Mouse (Mus musculus) A20 (cell line): ENCODE measurements at regions not wholly inside any gene's neighbourhood (a gene's known extent, or its start where the extent isn't known, plus 50 kb on each side); places are given as distances from the start of the nearest gene placed in this dataset.
"Not testable (repeated sequence)": the region's sequence is repeated elsewhere in the genome, so short reads cannot be mapped to it uniquely, and the experiment has no call there.

ENCODE experiments used
- DNase-seq: peaks from one replicate; pipeline ENCODE4 v3.0.0-alpha.2; 2011; ENCODE audit warnings: low read depth, low spot score

DNA sequence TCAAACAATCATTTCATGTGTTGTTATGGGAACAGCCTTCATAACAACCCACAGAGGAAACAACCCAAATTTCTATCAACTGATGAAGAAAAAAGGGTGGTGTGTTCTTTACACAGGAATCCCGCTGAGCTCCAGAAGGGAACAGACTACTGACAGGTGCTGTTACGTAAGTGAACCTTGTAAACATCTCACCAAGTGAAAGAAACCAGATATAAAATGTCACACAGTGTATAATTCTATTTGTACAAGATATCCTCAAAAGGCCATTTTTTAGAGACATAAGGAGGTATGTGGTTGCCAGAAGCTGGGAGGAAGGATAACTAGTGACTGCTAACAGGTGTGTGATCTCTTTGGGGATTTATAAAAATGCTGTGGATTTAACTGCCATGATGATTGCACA, 119.9 kb downstream of the Plod2 start:
- DNase-seq, result no peak

DNA sequence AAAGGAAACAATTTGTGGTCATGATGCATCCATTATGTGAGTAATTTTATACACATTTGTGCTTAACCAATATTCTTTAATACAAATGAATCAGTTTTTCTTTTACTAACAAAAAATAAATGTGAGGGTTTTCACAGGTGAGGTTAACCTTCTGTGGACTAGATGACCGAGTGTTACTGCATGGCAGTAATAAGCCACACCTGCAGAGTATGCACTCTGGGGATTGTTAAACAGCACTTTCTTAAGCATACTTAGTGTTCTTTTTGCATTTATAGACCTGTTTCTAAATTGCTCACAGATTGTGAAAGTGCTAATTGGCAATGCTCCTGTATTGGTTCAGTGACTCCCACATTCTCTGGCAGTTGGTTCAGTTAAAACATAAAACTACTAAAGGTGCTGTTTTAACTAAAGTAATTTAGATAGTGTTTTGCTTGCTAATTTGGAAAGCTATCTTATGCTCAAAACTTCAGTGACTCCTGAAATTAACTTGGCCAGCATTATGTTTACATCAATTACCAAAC, 125.4 kb downstream of the Plod2 start:
- no peak for DNase-seq

DNA sequence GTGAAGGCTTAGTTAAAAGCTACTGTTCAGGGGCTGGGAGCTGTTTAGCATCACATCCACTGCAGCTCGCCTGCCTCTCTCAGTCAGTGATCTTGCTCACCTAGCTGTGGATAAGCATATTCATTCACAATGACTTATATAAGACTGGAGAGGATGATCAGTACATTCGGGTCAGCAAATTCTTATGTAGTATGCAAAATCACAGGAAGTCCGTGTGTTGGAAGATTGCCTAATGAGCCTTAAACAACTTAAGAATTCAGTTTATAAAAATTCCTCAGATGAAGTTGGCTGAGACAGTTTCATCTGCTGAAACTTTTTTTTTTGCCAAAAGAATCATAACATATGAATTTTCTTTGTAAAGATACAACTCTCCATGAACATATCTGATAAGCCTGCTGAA, 129.9 kb downstream of the Plod2 start:
- no peak for DNase-seq

DNA sequence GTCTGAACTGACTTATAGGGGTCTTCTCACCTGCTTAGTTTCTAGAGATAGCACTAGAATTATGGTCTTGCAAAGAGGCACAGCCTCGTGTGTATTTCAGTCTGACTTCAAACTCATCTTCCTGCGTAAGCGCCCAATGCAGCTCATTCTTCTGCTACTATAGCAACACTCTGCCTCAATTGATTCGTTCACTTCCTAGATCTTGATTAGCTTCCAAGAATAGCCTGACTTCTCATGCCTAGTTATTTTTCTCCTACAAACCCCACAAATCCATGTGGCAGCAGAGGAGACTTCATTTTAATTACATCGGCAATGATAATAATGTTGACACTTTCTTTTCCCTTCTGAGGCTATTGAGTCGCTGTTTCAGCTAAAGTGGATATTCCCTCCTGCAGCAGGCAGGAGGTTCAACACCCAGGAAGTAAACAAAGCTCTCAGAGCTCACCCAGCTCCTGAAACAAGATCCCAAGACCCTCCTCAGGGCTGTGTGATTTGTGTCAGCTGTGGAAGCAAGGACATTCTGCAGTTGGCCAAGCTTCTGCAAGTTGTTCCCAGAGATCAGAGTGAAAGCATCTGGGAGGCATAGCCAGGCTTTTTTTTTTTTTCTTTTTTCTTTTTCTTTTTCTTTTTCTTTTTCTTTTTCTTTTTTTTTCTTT, 152.5 kb downstream of the Plod2 start:
- no peak for DNase-seq

DNA sequence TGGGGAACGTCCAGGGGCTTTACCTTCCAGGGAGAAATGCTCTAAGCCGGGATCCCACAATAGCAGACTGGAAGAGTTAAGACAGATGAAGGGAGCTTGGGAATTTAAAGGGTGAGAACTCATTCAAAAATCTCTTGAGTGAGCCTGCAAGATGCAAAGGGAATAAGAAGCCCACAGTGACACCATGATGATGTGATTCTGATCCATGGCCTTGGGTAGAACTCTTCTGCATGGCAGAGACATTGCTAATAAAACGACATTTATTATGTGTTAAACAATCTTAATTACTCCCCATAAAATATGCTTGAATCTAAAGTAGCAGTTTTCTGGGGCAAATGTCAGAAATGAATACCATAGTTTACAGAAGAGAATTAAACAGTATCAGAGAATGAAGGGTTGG, 155.9 kb downstream of the Plod2 start:
- DNase-seq, result no peak

DNA sequence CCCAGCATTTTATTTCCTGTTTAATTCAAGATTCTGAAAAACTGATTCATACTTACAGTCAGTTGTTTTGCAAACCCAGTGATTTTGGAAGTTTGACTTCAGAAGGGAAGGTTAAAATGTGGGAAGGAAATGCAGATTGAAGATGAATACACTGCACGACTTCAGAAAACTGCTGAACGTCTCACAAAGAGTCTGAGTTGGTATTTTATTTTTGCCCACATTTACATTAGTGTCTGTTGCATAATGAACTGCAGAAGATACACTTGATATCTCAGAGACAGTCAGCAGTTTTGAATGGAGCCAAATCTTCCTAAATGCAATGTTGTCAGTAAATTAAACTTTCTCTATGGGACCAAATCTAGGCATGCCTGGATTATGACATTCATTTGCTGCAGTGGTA, 162.7 kb downstream of the Plod2 start:
- DNase-seq, result no peak

DNA sequence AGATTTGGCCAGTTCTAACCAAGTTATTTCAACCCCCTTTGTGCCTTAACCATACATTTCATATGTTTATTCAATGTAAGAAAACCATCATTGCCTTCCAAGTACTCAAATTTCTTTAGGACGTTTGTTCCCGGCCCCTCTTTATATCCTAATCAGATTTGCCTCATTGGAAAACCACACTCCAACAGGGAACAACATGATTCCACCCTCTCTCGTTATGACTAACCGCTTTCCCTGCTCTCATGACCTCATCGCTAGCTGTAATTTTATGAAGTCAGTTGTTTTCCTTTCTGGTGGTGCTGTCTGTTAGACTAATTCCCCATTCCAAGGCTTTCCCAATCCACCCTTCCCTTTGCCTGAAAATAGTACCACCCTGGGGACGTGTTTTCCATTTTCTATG, 165.0 kb downstream of the Plod2 start:
- no peak for DNase-seq

DNA sequence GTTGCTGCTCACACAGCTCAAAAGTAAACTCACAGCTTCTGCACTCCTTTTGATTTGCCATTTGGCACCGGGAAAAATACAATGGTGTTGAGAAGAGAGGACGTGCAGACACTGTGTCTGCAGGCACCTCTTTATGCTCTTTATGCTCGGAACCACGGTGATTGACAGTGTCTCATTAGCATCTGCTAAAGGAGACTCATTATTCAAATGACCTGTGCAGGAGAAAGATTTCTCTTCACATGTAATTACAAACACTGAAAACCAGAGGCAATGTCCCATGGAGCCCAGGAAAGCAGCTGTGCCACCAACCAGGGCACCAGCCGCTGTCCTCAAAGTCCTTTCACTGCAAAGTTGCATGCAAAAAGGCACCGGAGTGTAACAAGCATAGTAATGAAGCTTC, 175.2 kb downstream of the Plod2 start:
- DNase-seq, result no peak

DNA sequence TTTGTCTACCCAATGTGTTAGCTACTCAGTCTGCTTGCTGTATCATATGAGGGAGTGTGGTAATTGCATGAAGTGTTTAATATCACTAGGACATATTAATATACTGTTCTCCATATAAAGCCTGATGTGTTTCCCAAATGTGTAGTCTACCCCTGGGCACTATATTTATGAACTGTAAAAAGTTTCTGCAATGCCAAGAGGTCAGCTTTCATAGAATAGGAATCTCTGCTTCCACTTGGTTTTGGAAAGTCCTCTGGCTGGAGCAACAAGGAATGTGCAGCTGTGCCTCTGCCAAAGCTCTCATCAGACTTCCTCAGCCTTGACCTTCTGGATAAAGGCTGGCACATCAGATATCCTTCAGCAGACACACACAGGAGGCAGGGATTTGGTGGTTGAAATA, 176.3 kb downstream of the Plod2 start:
- DNase-seq, result no peak

DNA sequence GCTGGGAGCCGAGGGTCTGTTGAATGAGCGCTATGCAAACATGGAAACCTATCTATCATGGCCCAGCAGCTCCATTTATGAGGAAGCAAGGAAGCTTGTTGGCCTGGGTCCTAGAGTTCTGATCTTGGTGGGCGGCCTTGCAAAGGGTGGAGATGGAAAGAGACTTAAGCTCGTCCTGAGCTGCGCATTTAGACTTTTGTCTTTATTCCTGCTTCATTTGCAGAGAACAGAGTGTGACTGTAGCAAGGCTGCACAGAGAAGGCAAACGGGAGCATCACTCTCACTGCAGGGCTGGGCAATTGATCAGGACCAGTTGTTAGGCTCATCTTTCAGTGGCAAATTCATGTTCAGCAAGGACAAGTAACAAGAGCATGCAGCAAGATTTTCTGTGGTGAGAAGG, 177.2 kb downstream of the Plod2 start:
- no peak for DNase-seq

DNA sequence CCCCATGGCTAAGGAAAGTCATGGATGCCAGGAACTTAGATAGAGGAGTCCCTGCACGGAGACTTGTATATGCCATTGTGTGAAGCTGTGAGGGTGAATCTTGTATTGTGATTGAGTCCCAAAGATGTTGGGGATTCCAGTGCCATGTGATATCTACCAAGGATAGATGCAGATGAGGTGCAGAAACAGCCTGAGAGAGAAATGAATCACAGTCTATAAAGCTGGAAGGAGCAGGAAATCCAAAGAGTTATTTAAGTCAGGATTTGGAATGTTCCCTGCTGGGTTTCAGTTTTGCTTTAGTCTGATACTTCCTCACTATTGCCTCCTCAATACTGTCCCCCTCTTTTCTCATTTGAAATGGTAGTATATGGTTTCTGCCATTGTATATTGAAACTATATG, 186.8 kb downstream of the Plod2 start:
- DNase-seq, result no peak

DNA sequence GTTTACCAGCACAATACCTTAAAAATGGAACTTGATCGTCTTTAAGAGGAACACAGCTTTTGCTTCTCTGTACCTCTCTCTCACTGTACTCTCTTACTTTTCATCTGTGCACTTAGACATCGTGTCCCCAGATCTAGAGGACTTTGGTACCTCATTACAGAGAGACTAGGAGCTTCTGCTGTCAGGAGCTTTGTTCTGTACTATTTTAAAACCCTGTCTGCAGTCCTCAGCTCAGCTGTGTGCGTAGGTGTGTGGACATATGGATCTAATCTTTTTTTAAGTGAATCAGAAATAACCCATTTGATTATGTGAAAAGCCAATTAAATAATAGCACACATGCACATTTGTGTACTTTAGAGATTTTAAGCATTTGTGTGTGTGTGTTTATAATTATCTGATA, 189.4 kb downstream of the Plod2 start:
- DNase-seq, result no peak

DNA sequence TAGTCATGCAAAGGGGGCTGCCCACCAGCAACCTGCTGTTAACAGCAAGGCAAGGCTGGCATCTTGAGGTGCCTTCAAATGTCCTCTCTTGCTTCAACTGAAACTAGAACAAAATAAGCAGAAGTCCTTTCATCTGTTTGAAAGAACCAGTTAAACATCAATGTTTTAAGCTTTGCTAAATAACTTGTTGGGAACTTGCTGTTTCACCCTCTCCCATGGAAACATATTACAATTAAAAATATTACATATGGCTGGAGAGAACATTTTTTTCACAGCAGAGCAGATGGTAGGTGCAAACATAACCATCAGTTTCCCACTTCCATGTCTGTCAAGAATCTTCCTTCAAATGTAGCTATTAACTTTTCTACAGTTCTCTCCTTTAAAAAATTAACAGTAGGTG, 225.5 kb downstream of the Plod2 start:
- DNase-seq, result no peak

DNA sequence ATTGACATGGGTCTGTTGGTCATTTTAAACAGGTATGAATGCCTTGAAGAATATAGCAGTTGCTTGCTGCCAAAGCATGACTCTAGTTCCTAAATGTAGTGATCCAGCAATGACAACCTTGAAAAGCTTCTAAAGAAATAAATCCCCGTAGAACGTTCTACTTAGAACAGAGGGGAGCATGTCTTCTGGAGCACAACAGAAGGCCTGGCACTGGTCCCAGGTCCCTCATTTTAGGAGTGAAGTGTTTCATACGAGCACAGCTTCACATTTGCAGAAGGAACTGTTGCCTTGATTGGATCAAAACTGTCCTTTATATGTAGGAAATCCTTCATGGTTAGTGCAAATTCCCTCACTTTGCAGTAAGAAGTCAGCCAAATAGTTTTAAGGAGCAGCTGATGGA, 226.4 kb downstream of the Plod2 start:
- no peak for DNase-seq

DNA sequence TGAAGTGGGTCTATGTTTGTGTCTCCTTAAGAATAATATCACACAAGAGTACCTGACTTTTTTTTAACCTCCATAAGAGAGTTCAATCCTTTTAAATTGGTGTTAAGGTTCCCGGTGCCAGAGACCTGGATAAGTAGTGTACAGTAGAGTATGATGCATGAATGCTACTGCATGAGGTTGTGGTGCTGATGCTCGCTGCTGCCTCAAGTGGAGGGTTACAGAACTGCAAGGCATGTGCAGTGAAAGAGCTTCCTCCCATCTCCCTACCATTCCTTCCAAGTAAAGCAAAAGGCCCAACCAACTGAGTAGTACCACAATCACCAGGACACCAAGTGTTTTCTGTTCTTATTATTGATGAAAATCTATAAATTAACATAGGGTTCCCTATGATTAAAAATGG, 227.5 kb downstream of the Plod2 start:
- peak; percentile 5 for DNase-seq

DNA sequence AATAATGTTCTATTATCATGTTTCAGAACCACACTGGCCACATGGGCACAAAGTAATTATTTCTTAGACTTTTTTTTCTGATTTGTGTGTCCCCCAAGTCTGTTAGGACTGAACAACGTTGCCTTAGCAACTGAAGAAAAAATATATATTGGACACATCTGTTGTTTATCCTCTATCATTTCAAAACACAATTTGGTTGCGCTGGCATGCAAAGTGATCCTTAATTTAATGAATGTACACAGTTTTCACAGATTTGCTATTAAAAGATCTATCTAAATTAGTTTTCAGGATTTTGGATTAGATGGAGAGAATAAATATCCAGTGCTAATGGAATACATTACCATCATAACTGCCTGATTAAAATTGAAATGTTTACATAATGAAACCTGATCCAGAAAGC, 229.0 kb downstream of the Plod2 start:
- DNase-seq, result no peak

DNA sequence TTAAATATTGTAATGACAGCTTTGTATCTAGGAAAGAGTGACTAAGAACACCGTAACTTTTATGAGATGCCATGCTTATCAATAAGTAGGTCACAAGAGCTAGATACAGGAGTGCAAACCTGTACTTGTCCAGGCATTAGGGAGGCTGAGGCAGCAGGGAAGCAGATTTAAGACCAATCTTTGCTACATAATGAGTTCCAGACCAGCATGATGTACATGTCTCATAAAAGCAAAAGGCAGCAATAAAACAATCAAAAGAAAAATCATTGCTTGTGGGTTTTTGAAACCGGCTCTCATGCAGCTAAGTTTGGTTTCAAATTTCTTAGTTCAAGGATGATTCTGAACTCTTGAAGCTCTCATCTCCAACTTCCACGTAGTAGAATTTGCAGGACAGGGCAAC, 229.7 kb downstream of the Plod2 start:
- DNase-seq, result no peak

DNA sequence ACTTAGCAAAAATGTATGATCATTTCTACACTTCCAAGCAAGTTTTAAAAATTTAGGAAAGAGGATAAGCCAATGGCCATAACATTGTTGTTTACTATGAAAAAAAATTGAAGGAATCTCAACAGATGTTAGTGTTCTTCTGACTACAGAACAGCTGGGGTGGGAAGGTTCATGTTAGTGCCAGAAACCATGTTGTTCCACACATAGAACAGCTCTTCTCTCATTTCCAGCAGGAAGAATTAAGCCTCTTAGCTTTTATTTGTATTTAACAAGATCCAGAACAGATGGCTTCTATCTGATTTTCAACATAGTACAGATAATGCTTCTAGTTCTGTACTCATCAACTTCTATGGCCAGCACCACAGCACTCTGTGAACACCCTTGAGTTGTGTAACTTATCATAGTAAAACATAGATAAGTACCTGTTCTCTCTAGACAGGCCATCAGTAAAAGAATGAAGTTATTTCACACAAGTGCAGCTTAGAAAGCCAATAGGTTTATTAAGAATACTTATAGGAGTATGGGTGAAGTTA, 241.0 kb downstream of the Plod2 start:
- DNase-seq, result no peak

DNA sequence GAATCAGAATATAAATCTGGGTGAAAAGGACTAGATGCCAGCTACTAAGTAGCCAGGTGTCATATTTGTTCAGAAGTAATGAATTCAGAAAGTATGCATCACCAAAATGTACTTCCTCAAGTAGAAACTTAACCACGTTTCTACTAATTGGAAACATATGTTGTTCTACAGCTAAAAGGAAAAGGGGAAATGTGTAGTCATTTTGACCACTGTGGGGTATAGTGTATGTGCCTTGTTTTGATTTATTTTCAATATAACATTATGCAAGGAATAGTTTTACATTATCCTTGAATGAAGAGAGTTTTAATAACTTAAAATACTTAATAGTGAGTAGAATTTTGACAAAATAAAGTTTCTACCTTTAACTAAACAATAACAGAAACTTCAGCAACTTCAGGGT, 257.7 kb downstream of the Plod2 start:
- DNase-seq, result no peak

DNA sequence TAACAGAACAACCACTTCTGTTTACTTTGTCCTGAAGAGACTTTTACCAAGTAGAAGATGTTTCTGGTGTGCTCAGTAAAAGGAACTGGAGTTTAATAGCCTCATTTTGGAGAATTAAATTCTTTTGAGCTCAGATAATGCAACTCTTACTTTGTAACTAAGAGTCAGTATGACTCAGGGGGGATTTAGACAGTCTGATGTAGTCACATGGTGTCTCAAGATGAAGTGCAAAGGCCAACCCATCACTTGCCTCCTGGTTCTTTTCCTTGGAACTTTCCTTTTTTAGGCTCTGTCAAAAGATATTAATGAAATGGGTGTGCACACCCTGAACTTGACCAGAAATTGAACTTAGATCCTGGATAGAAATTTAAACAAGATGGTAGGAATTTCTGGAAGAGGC, 267.4 kb downstream of the Plod2 start:
- no peak for DNase-seq

DNA sequence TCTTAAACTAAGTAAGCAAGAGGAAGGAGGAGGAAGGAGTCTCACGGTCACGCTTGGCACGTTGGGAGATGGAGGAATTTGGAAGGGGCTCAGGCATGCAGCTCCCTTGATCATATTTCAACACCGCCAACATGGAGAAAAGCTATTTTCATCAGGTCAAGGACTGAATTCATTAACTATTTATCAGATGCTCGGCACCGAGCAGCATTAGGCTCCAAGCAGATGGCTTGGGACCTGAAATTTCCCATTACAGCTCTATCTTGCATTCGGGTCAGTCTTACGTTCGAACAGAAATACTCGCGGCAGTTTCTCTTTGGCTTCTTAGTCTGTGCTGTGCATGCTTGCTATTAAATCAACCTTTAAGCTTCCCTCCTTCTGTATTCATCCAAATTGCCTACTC, 278.7 kb downstream of the Plod2 start:
- no peak for DNase-seq

DNA sequence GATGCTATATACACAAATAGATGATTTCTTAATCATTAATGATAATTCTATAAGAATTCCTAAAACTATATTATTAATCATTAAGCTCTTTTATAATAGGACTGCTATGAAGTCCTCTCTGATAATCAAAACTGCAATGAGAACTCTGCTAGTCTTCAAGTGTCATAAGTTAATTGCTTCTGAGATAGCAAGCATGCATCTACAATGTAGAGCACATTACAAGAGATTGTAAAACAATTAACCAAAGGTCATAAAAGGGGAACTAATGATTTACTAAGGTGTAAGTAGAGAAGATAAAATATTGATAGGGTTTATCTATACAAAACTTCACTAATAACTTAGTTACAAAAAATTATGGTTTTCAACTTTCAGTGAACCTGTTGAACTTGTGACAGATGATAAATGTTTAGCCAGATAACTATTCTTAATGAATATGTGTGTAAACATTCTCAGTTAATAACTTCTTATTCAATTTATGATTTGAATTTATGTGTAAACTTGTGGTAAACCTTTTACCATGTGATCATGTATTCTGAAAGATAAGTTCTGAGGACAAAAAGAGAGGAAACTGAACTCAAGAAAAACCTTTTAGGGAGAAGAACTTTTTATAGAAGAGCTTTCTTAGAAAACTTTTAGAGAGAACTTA, 284.8 kb downstream of the Plod2 start:
- no peak for DNase-seq

DNA sequence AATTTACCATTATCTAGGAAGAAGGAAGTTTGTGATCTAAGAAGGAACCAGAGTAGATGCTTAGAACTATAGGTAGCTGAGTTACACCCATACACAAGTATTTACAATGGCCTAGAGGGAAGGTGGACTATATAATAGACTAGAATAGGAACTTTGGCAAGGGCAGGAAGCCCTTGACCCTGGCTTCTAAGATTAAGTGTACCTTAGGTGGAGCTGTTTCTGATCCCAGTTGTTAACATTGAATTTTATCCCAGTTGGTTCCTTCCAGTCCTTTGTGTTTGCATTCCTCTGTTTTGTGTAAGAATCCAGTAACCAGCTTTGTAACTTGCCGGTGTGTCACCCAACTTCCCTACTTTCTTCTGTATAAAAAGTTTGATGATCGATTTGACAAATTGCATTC, 294.1 kb downstream of the Plod2 start:
- not testable (repeated sequence) for DNase-seq
